Mouse (Mus musculus) MEL (cell line): ENCODE measurements at regions not wholly inside any gene's neighbourhood (a gene's known extent, or its start where the extent isn't known, plus 50 kb on each side); places are given as distances from the start of the nearest gene placed in this dataset.

Experiments
- CHD2 ChIP-seq: IDR thresholded peaks from 2 replicates; pipeline ENCODE4 v1.6.1; 2011; ENCODE audit warnings: low read length, improper control_type of control experiment
- CTCF ChIP-seq, 3 experiments: IDR thresholded peaks in 2 of 3; conservative IDR thresholded peaks in 1 of 3; 2 replicates each; pipeline ENCODE4 v1.5.1; 2011 to 2012; ENCODE audit warnings: low read length in 3 of 3, low read depth in 2 of 3, mild to moderate bottlenecking in 2 of 3, improper control_type of control experiment in 1 of 3, inconsistent platforms in 1 of 3, mixed read lengths in 1 of 3, moderate library complexity in 1 of 3; ENCODE audit not compliant: control insufficient read depth in 1 of 3, insufficient read depth in 1 of 3, poor library complexity in 1 of 3, severe bottlenecking in 1 of 3
- E2F4 ChIP-seq: IDR thresholded peaks from 2 replicates; pipeline ENCODE4 v1.6.1; 2011; ENCODE audit warnings: low read depth, low read length, improper control_type of control experiment, borderline replicate concordance
- EP300 ChIP-seq, 2 experiments: IDR thresholded peaks; 2 replicates each; pipeline ENCODE4 v1.6.1; 2011; ENCODE audit warnings: improper control_type of control experiment in 2 of 2, low read length in 2 of 2, low read depth in 1 of 2, mild to moderate bottlenecking in 1 of 2
- HCFC1 ChIP-seq: IDR thresholded peaks from 2 replicates; pipeline ENCODE4 v1.6.1; 2012; ENCODE audit warnings: low read depth, mild to moderate bottlenecking, inconsistent platforms, low read length, improper control_type of control experiment, moderate library complexity
- KAT2A ChIP-seq: conservative IDR thresholded peaks from 2 replicates; pipeline ENCODE4 v1.6.1; 2012; ENCODE audit warnings: low read depth, low read length, improper control_type of control experiment, inconsistent platforms
- MAZ ChIP-seq: IDR thresholded peaks from 2 replicates; pipeline ENCODE4 v1.6.1; 2012; ENCODE audit warnings: low read depth, mild to moderate bottlenecking, inconsistent platforms, low read length, improper control_type of control experiment
- POLR2A ChIP-seq, 2 experiments: IDR thresholded peaks; 2 replicates each; pipeline ENCODE4 v1.6.1; 2011 to 2012; ENCODE audit warnings: low read length in 2 of 2, mild to moderate bottlenecking in 2 of 2, control low read depth in 1 of 2, improper control_type of control experiment in 1 of 2, low read depth in 1 of 2, moderate library complexity in 1 of 2; ENCODE audit not compliant: control insufficient read depth in 1 of 2, insufficient read depth in 1 of 2, poor library complexity in 1 of 2
- SIN3A ChIP-seq: IDR thresholded peaks from 2 replicates; pipeline ENCODE4 v1.6.1; 2012; ENCODE audit warnings: low read length, improper control_type of control experiment, inconsistent platforms
- TCF12 ChIP-seq: IDR thresholded peaks from 2 replicates; pipeline ENCODE4 v1.6.1; 2014; ENCODE audit warnings: low read depth, mild to moderate bottlenecking, inconsistent platforms, low read length, improper control_type of control experiment, moderate library complexity
- ZC3H11A ChIP-seq: IDR thresholded peaks from 2 replicates; pipeline ENCODE4 v1.6.1; 2012; ENCODE audit warnings: low read depth, mild to moderate bottlenecking, inconsistent platforms, low read length, improper control_type of control experiment

DNA sequence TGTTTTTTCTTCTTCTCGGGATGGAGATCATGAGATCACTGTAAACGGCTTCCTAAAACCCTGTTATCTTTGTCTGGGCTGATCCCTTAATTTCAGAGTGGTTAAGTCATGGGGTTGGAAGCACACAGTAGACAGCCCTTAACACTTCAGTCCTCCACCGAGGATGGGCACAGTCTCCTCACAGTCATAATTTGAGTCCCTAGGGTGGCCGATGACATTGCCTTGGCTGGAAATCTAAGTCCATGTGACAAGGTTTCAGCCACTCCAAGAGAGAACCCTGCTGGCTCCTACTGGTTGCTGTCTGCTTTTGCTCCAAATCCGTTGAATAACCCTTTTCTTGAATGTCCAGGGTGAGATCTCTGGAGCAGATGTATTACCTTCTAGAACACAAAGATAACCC lies 152.2 kb upstream of the Ubl3 start:
- TF ChIP-seq E2F4 = no peak
- TF ChIP-seq CTCF (IDR thresholded peaks at IDR 0.05 in 2 of 3, conservative IDR thresholded peaks at IDR 0.05 in 1 of 3; ENCODE audit: control insufficient read depth in 1 of 3, insufficient read depth in 1 of 3, low read depth in 2 of 3, low read length in 3 of 3, poor library complexity in 1 of 3, severe bottlenecking in 1 of 3) = no peak
- no peak for TF ChIP-seq EP300 (IDR thresholded peaks at IDR 0.05; ENCODE audit: low read depth in 1 of 2, low read length in 2 of 2)
- TF ChIP-seq MAZ = no peak
- no peak for TF ChIP-seq SIN3A
- no peak for TF ChIP-seq POLR2A (IDR thresholded peaks at IDR 0.05; ENCODE audit: control insufficient read depth in 1 of 2, insufficient read depth in 1 of 2, low read depth in 1 of 2, low read length in 2 of 2, poor library complexity in 1 of 2)
- no peak for TF ChIP-seq HCFC1
- TF ChIP-seq CHD2 = no peak
- TF ChIP-seq TCF12 = no peak
- no peak for TF ChIP-seq KAT2A
- no peak for TF ChIP-seq ZC3H11A
